Mouse (Mus musculus): Measurements from ENCODE around the gene Chn2. TPM values are rescaled to one million over a fixed set of nuclear protein-coding genes. Genes with fewer than 3 reads are reported as not detected.

Gene Chn2
- polyA plus RNA-seq, 1 experiment from 2014 or later, result 13.4 TPM

- no peak for DNase-seq (ENCODE audit: low spot score)
- Histone ChIP-seq H3K4me1 (replicated peaks) (peaks cover 25% of the 10 kb centered on the region), H3K9me3 (no peaks in the 10 kb centered on the region), H3K4me3 (peak within 1 kb of the TSS; percentile 65), H3K27me3 (ENCODE audit: insufficient read depth, poor library complexity, severe bottlenecking) (peaks cover 72% of the 10 kb centered on the region), H3K36me3 (no peaks in the 10 kb centered on the region), H3K27ac (peak within 1 kb of the TSS; percentile 67; the same call in 1 of the 2 replicates)
- 63% methylated on average over 3 of the region's 3 CpGs for WGBS
Observed at GRCm38 (mm10) chr6:54325246-54325885, 286.0 kb downstream of the Chn2 start, which contains the start of gene Prr15. Gene Prr15, plus strand, starts transcription at chr6:54325835.

- peak overlapping the region; percentile 67; the same call in 1 of the 2 replicates for H3K27ac ChIP-seq
- WGBS, result under 1% methylated on average over 53 of the region's 53 CpGs
Observed at GRCm38 (mm10) chr6:54326671-54327625, 287.6 kb downstream of the Chn2 start.

DNA sequence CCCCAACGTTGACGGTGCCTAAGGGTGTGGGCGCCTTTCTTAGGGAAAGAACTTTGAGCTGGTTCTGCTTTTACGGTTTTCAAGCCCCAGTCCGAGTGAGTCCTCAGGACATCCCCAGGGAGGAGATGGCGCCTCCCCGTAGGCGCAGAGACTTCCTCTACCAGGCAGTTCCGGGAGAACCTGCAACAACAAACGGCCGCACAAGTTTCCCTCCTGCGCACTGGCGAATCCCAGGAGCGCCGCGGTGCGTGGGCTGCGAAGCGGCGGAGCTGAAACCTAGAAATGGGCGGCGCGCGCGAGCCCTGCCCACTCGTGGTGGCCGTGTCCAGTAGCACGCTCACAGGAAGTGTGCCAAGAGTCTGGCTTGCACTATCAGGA lies 288.3 kb downstream of the Chn2 start:
- Histone ChIP-seq H3K4me1 (replicated peaks) (peaks cover 37% of the 10 kb centered on the region), H3K27ac (peak overlapping the region; percentile 67; the same call in 1 of the 2 replicates), H3K4me3 (peak overlapping the region; percentile 65), H3K36me3 (no peaks in the 10 kb centered on the region), H3K27me3 (ENCODE audit: insufficient read depth, poor library complexity, severe bottlenecking) (peaks cover 74% of the 10 kb centered on the region), H3K9me3 (no peaks in the 10 kb centered on the region)
- 2% methylated on average over 28 of the region's 28 CpGs for WGBS
- DNase-seq (ENCODE audit: low spot score), result peak; percentile 46

More at GRCm38 (mm10) chr6:54326671-54327625, 287.6 kb downstream of the Chn2 start:
- DNase-seq (ENCODE audit: low spot score), result peak; percentile 65
- Histone ChIP-seq H3K27me3 (ENCODE audit: insufficient read depth, poor library complexity, severe bottlenecking) (peaks cover 76% of the 10 kb centered on the region), H3K4me3 (peak overlapping the region; percentile 65), H3K4me1 (replicated peaks) (peaks cover 31% of the 10 kb centered on the region), H3K36me3 (no peaks in the 10 kb centered on the region), H3K9me3 (no peaks in the 10 kb centered on the region)

DNA sequence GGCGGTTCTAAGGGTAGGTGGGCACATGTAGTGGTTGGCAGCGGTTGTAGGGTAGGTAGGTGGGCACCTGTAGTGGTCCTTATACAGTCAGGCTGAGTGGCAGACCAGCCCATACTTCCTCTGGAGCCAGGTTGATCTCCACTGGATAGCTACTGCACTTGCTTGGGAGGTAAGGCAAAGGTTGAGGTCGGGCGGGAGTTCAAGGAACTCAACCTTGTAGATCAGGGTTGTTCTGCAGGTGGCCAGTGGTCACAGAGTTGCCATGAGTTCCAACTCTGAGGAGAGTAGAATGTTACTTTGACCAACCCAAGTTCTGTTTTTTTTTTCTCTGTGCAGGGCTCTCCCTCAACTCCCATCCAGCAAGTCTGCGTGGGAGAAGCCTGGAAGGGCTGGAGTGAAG lies 289.4 kb downstream of the Chn2 start:
- Histone ChIP-seq H3K9me3 (no peaks in the 10 kb centered on the region), H3K27me3 (ENCODE audit: insufficient read depth, poor library complexity, severe bottlenecking) (peaks cover 79% of the 10 kb centered on the region), H3K27ac (no peak overlapping the region), H3K4me3 (no peak overlapping the region), H3K4me1 (replicated peaks) (peaks cover 42% of the 10 kb centered on the region), H3K36me3 (no peaks in the 10 kb centered on the region)
- 94% methylated on average over 5 of the region's 5 CpGs for WGBS
- no peak for DNase-seq (ENCODE audit: low spot score)

DNA sequence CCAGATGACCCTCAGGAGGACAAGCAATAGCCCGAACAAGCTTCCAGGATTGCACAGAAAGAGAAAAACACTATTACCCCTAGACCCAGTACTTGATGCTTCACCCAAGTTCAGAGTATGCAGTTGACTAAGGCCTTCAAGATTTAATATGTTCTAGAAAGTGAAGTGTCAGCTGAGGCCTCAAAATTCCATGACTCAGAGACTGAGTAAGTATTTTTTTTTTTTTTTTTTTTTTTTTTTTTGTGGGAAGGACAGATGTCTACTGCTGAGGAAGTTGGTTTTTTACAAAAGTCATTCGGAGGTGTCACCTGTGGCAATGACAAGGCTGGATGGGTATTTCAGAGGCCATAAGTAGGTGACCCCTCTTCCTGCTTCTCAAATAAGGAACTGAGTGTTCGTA lies 290.2 kb downstream of the Chn2 start:
- WGBS, result 83% methylated on average over 3 of the region's 3 CpGs
- Histone ChIP-seq H3K27me3 (ENCODE audit: insufficient read depth, poor library complexity, severe bottlenecking) (peaks cover 78% of the 10 kb centered on the region), H3K4me3 (no peak overlapping the region), H3K27ac (no peak overlapping the region), H3K36me3 (no peaks in the 10 kb centered on the region), H3K9me3 (no peaks in the 10 kb centered on the region), H3K4me1 (replicated peaks) (peaks cover 42% of the 10 kb centered on the region)
- DNase-seq (ENCODE audit: low spot score), result no peak

- DNase-seq (ENCODE audit: low spot score), result no peak
- Histone ChIP-seq H3K27me3 (ENCODE audit: insufficient read depth, poor library complexity, severe bottlenecking) (peaks cover 78% of the 10 kb centered on the region), H3K4me1 (replicated peaks) (peaks cover 42% of the 10 kb centered on the region), H3K36me3 (no peaks in the 10 kb centered on the region), H3K4me3 (no peak overlapping the region), H3K9me3 (no peaks in the 10 kb centered on the region), H3K27ac (no peak overlapping the region)
- 83% methylated on average over 10 of the region's 10 CpGs for WGBS
Observed at GRCm38 (mm10) chr6:54330166-54330565, 290.8 kb downstream of the Chn2 start.

GRCm38 (mm10) chr6:54331765-54332164 lies 292.4 kb downstream of the Chn2 start:
- Histone ChIP-seq H3K27me3 (ENCODE audit: insufficient read depth, poor library complexity, severe bottlenecking) (peaks cover 64% of the 10 kb centered on the region), H3K4me3 (no peak overlapping the region), H3K4me1 (replicated peaks) (peaks cover 32% of the 10 kb centered on the region), H3K36me3 (no peaks in the 10 kb centered on the region), H3K27ac (no peak overlapping the region), H3K9me3 (no peaks in the 10 kb centered on the region)
- DNase-seq (ENCODE audit: low spot score), result no peak
- WGBS, result 66% methylated on average over 10 of the region's 10 CpGs

- DNase-seq (ENCODE audit: low spot score), result peak; percentile 26
- Histone ChIP-seq H3K36me3 (no peaks in the 10 kb centered on the region), H3K27me3 (ENCODE audit: insufficient read depth, poor library complexity, severe bottlenecking) (peaks cover 60% of the 10 kb centered on the region), H3K4me1 (replicated peaks) (peaks cover 28% of the 10 kb centered on the region), H3K27ac (no peak overlapping the region), H3K9me3 (no peaks in the 10 kb centered on the region), H3K4me3 (no peak overlapping the region)
- 57% methylated on average over 8 of the region's 8 CpGs for WGBS
Observed at GRCm38 (mm10) chr6:54332203-54332602, 292.8 kb downstream of the Chn2 start.

GRCm38 (mm10) chr6:54333116-54333651 lies 293.8 kb downstream of the Chn2 start:
- Histone ChIP-seq H3K4me1 (replicated peaks) (peaks cover 19% of the 10 kb centered on the region), H3K4me3 (no peak overlapping the region), H3K27me3 (ENCODE audit: insufficient read depth, poor library complexity, severe bottlenecking) (peaks cover 50% of the 10 kb centered on the region), H3K9me3 (no peaks in the 10 kb centered on the region), H3K36me3 (no peaks in the 10 kb centered on the region), H3K27ac (0 out of 2 replicates have a peak overlapping the region, but pooled peaks have one; percentile 9)
- DNase-seq (ENCODE audit: low spot score), result no peak
- WGBS, result 59% methylated on average over 11 of the region's 11 CpGs

DNA sequence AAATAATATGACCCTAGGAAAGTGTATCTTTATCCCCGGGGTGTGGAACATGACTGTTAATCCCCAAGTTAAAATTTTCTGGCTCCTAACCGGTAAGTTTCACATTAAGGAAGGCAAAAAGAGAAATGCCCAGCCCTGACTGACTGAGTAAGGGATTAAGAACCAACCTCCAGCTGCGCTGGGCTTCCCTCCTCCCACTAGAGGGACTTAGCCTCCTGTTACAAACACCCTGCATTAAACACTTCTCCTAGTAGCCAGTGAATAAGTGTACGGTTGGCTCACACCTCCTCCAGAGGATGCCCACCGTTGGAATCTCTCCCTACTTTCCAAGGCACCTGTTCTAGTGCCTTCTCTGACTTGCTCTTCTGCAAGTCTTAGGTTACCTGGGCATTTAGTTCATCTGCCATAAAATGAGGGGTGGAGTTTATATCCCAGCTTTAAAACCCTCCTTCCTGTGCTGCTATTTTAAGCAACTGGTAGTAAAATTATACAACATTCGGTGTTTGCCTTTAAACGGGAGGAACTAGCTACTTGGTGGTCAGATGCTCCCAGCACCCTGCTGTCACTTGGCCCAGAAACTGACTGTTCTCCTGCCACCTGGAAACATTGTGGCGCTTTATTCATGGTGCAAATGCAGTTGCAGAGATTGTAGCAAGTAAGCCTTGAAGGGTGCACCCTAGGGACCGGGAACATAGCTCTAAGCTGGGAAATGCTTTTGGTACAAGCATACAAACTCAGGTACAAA lies 294.5 kb downstream of the Chn2 start:
- H3K27me3 ChIP-seq (ENCODE audit: insufficient read depth, poor library complexity, severe bottlenecking), result peaks cover 44% of the 10 kb centered on the region
- no peaks in the 10 kb centered on the region for H3K36me3 ChIP-seq
- H3K4me1 ChIP-seq (replicated peaks), result peaks cover 19% of the 10 kb centered on the region
- no peak for DNase-seq (ENCODE audit: low spot score)
- H3K4me3 ChIP-seq, result no peak overlapping the region
- 52% methylated on average over 9 of the region's 9 CpGs for WGBS
- H3K27ac ChIP-seq, result 0 out of 2 replicates have a peak overlapping the region, but pooled peaks have one; percentile 9
- H3K9me3 ChIP-seq, result no peaks in the 10 kb centered on the region

DNA sequence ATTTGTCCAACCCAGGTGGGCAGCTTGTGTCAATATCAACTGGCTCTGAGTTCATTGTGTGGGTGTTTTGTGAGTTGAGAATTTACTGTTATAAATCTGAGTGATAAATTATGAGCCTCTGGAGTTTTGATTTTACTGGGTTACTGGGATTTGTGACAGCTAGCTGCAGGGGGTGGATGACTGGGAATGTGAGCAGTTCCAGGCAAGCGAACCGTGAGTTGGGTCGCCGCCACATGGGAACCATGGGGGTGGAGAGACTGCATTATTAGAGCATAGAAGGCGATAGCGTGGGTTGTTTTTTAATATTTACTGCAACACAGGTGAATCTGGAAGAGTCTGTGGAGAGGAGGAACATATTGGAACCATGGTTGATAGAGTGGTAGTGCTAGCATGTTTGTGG lies 298.0 kb downstream of the Chn2 start:
- Histone ChIP-seq H3K4me1 (replicated peaks) (peaks cover 7% of the 10 kb centered on the region), H3K27me3 (ENCODE audit: insufficient read depth, poor library complexity, severe bottlenecking) (peaks cover 24% of the 10 kb centered on the region), H3K9me3 (peaks cover 4% of the 10 kb centered on the region; the same call in 1 of the 2 replicates), H3K36me3 (no peaks in the 10 kb centered on the region), H3K4me3 (no peak overlapping the region), H3K27ac (no peak overlapping the region)
- 85% methylated on average over 6 of the region's 6 CpGs for WGBS
- no peak for DNase-seq (ENCODE audit: low spot score)

DNA sequence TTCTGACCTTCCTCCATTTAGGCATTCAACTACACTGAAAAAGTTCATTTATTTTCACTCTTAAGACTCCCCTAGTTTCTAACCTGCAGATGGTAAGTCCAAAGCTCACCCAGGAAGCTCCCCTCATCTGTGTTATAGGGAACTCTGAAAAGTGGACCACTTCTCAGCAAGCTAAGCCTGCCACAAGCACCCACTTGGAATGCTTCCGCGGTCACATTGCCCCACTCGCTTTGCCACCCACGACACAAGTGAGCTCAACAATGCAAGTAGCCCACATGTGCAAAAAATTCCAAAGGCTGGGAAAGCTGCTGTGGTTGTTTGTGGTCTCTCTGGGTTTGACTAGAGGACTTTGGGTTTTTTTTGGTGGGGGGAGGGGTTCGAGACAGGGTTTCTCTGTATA lies 301.8 kb downstream of the Chn2 start:
- Histone ChIP-seq H3K27me3 (ENCODE audit: insufficient read depth, poor library complexity, severe bottlenecking) (no peaks in the 10 kb centered on the region), H3K9me3 (peaks cover 4% of the 10 kb centered on the region; the same call in 1 of the 2 replicates), H3K4me3 (no peak overlapping the region), H3K4me1 (replicated peaks) (no peaks in the 10 kb centered on the region), H3K36me3 (no peaks in the 10 kb centered on the region), H3K27ac (no peak overlapping the region)
- WGBS, result 92% methylated on average over 5 of the region's 5 CpGs
- no peak for DNase-seq (ENCODE audit: low spot score)
